Mouse (Mus musculus) cerebellum, postnatal 10 days (tissue): ENCODE results near the gene Gabpb2.
A peak's percentile ranks its signal among the peaks of the same experiment; 100 is the strongest.
"Not testable (repeated sequence)": the region's sequence is repeated elsewhere in the genome, so short reads cannot be mapped to it uniquely, and the experiment has no call there.

Experiments used
- DNase-seq, 2 experiments: peaks; one replicate each; pipeline ENCODE4 v3.0.0; 2021; ENCODE audit warnings: mixed read lengths in 2 of 2

Gabpb2 gene

DNA sequence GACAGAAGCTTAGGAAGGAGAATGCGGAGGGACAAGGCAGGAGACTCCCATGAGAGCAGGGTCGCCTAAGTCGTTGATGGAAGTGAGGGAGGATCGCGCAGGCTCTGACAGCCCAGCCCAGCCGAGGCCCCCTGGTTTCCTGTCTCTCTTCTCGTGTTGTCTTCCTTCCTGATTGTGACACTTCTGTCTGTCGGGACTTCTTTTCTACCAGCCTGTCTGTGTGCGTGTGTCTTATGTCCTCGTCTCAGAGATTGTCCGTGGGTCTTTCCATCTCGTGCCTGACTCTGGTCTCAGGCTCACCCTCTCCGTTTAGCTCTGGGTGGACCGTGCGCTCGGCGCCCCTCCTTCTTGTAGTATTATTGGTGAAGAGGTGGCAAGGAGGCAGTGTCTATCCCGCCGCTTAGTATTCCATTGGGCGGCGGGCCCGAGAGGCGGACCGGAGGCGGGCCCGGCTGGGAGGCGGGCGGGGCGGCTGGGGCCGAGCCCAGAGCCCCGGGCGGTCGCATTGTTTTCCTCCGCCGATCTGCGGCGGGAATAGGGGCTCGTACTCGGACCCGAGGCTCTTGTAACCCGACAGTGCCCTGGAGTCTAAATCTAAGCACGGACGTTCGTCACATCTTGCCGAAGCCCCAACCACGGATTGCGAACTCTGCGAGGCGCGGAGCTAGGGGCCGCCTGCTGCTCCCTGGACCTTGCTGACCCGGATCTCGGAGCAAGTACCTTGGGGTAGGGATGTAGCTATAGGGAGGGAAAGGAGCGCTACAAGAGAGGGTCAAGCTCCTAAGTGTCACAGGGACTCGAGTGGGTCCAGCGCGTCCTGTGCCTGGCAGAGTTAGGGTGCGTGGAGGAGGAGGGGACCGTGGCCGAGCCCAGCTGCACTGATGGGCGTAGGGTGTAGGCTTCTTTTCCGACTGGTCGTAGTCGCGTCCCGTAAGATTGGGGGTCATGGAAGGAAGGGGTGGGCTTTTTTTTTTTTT is 57.4 kb downstream of the Gabpb2 start, which contains the start of gene Sema6c:
Gene Sema6c (plus strand): TSS at position 471 of the 977 bp plus-strand sequence.
- DNase-seq, result peak; percentile 95 to 96

DNA sequence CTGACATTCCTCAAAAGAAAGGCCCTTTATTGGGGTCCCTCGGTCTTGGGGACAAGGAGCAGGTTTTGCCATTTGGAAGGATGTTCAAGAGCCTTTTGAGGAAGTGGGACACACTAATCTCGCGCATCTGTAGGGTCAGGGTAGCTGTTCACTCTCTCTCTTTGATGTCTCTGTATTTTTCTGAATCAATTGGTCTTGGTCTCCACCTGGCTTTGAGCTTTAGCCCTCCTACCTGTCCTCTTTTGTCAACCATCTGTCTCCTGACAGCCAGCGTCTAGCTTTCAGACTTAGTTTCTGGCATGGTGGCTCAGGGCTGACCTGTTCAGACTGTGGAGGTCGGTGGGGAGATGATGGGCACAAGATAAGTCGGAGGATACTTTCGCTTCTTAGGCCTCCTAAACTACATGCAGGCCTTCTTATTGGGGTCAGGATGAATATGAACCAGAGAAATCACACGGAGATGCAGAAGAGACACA is 58.2 kb downstream of the Gabpb2 start:
- peak in 1 of 2 experiments; percentile 26 for DNase-seq

GRCm38 (mm10) chr3:95153874-95154273 is 63.8 kb downstream of the Gabpb2 start:
- peak in 1 of 2 experiments; percentile 44 for DNase-seq

DNA sequence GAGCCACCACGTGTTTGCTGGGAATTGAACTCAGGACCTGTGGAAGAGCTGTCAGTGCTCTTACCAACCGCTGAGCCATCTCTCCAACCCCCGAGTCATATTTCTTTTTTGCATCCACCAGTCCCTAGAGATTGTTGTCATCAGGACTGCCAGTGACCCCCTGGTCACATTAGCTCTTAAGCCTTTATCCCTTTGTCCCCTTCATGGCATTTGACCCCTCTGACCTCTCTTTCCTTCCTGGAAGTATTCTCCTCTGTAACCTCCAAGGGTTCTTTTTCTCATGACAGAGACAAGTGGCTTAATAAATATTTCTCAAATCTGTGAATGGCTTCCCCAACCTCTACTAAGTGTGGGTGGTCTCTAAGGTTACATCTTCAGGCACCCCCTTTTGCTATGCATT is 69.8 kb downstream of the Gabpb2 start:
- no peak for DNase-seq

DNA sequence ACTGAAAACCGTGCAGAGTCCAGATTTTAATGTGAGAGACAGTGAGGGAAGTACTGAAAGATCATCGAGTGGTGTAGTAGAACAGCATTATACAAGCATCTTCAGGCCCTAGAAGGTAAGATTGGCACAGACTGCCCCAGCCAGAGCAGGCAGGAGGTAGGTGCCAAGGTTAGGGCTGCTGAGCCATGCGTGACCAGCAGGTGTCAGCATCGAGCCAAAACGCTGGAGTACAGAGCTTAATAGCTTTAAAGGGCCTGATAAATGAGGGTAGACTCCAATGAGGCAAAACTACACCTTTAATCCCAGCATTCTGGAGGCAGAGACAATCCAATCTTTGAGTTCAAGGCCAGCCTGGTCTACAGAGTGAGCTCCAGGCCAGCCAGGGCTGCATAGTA is 75.1 kb downstream of the Gabpb2 start:
- peak; percentile 94 to 95 for DNase-seq

GRCm38 (mm10) chr3:95141952-95142616 is 75.6 kb downstream of the Gabpb2 start, which contains the start of gene Tnfaip8l2:
Gene Tnfaip8l2 (minus strand): TSS chr3:95142360.
- DNase-seq, result peak in 1 of 2 experiments; percentile 25

- no peak for DNase-seq
Measured at GRCm38 (mm10) chr3:95141474-95141873, 76.2 kb downstream of the Gabpb2 start.

DNA sequence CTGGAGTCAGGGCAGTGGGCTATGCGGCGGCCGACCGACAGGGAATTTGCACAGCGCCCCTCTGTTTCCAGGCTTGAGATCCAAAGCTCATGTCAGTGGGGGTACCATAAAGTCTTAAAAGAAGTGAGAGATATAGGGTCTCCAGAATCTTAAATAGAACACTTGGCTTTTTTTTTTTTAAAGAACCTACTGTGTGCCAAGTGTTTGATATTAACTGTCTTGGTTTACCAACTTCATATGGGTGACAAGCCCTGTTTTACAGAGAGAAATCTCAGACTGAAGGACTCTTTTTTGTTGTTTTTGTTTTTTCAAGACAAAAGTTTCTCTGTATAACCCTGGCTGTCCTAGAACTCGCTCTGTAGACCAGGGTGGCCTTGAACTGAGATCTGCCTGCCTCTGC is 76.9 kb downstream of the Gabpb2 start:
- no peak for DNase-seq

- no peak for DNase-seq
Measured at GRCm38 (mm10) chr3:95140289-95140595, 77.5 kb downstream of the Gabpb2 start.

GRCm38 (mm10) chr3:95139586-95140288 is 78.0 kb downstream of the Gabpb2 start:
- DNase-seq, result no peak

GRCm38 (mm10) chr3:95136336-95136735 is 81.4 kb downstream of the Gabpb2 start:
- DNase-seq, result no peak

- no peak for DNase-seq
Measured at GRCm38 (mm10) chr3:95135433-95136052, 82.2 kb downstream of the Gabpb2 start.

DNA sequence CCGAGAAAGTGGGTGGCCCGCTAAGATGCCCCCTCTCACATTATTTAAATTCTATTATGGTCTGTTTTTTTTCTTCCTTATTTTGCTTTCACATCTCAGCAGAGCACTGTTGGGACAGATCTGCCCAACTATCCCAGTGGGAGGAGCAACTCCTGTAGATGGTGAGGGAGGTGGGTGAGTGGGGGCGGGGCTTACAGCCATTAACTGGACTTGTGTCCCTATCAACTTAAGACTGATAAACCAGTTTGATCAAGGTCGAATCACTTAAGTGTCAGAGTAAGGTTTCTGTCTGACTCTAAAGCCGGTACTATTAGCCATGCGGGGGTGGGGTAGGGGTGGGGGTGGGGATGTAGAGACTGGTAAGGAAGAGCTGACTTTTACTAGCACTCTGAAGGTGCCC is 82.7 kb downstream of the Gabpb2 start:
- peak; percentile 67 to 68 for DNase-seq

GRCm38 (mm10) chr3:95134133-95134532 is 83.6 kb downstream of the Gabpb2 start:
- DNase-seq, result not testable (repeated sequence)

DNA sequence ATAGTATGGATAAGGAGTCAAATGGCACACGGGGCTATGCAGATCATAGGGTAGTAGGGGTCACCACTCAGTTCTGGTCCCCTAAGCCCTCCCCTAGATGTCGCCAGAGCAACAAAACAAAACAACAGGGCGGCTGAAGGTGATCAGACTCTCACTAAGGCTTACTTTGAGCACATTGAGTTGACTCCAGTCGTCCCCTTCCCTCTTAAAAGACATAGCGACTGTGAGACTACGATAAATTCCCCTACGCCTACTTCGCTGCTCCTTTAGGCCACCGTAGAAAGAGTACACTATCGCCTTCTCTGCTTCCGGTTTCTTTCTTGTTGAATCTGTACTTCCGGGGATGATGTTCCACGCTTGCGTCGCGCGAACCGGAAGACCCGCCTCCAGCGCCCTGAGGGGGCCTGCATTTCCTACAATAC is 84.0 kb downstream of the Gabpb2 start, which contains the start of the genes Scnm1 and Lysmd1:
Gene Scnm1 (minus strand): TSS at position 332 of the 422 bp plus-strand sequence.
Gene Lysmd1 (plus strand): TSS at position 409 of the 422 bp plus-strand sequence.
- peak; percentile 91 to 94 for DNase-seq

DNA sequence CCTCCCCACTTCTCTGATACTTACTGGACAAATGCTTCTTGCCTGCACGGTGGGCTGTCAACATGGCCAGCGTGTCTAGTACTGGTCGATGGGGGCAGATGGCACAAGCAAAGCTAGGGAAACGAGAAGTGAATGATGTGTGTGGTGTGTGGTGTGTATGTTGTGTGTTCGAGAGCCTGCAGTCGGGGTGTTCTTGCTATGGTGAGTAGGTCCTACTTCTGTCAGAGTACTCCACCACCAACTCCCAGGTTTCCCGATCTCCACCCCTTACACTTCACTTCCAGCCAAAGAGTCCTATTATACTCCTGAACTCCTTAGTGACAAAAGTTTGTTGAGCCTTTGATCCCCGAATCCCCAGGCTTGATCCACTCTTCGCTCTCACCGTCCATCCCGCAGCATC is 84.5 kb downstream of the Gabpb2 start:
- DNase-seq, result no peak

GRCm38 (mm10) chr3:95132389-95132788 is 85.3 kb downstream of the Gabpb2 start:
- not testable (repeated sequence) for DNase-seq
